Mouse (Mus musculus) adrenal gland, postnatal 14 days (tissue): ENCODE data around the gene Klf14. TPM values are rescaled to one million over a fixed set of nuclear protein-coding genes. Genes with fewer than 3 reads are reported as not detected.

ENCODE experiments used
- DNase-seq: peaks from one replicate; pipeline ENCODE4 v3.0.0; 2021; ENCODE audit warnings: mixed read lengths
- long read RNA-seq, 2 experiments: library from polyadenylated mRNA; stranded (forward); transcript quantifications; one replicate each; pipeline ENCODE4 v2.0.0; 2021
- total RNA-seq: library from RNA; stranded (reverse); gene quantifications from 2 replicates; pipeline ENCODE4 v1.2.3, GENCODE M21; 2021

Gene Klf14
- total RNA-seq, result 0.11 and 0.33 TPM in 2 replicates
- long read RNA-seq, experiment 1, result 0 reads
- long read RNA-seq, experiment 2, result 0 reads

DNA sequence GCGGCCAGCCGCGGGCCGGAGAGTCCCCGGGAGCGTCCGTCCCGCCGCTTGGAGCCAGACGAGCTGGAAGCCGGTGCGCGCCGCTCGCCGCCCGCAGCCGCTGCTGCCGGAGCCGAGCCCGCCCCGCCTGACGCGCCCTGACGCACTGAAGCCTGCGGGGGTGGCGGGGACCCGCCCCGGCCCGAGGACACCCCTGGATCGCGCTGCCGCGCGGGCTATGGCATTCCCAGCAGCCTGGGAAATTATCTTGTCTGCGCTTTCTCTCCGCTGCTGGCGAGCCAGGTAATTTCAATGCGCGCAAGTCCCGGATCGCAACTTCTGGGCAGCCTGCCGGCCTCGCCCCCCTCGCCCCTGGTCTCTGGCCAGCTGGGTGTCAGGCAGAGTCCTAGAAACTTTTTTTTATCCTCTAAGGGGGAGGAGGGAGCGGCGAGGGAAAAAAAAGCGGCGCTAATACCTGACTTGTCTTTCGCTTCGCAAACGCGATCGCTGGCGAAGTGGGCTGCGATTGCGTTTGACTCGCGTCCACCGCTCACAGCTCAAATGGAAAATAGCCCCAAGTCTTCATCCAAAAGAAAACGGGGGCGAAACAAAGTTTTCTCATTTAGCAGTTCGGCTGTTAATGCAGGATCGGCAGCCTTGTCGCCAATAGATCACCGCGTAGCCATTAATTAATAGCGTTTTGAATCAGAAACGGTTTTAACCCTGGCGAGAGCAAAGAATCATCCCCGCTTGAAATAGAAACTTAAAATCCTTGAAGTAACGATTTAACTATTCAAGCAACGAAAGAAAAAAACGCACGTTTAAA, at the start of gene Klf14:
Klf14 (minus strand) TSS at position 343 of the 805 bp plus-strand sequence.
- peak; percentile 60 for DNase-seq

- no peak for DNase-seq
These were observed 47.3 kb upstream of the Klf14 start for GRCm38 (mm10) chr6:31006111-31006600.

GRCm38 (mm10) chr6:30986393-30986792, 27.5 kb upstream of the Klf14 start:
- no peak for DNase-seq

- no peak for DNase-seq
These were observed 24.1 kb upstream of the Klf14 start for GRCm38 (mm10) chr6:30983021-30983420.

DNA sequence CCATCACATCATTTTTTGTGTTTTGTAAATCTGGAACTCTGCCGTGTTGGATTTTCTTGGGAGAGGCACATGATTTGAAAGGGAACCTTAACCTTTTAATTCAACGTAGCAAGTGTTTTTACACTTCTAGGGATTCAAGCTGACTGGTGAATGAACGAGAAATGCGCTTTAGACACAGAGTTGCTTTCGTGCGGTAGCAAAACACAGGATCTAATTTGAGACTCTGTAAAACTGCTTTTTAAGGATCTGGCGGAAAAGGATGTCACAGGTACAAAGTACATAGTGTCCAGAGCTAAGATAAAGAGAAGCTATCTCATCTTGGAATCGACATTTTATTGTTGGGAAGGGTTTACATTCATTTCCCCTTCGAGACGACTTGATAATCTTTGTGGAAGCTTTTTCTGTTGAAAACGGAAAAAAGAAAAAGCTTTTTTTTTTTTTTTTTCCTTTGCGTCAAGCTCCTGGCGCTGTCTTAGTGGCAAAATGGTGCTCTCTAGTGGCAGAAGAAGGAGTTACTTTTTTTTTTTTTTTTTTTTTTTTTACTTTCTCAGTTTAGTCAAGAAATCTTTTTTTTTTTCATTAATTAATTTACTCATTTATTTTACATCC, 23.6 kb upstream of the Klf14 start:
- DNase-seq, result no peak

DNA sequence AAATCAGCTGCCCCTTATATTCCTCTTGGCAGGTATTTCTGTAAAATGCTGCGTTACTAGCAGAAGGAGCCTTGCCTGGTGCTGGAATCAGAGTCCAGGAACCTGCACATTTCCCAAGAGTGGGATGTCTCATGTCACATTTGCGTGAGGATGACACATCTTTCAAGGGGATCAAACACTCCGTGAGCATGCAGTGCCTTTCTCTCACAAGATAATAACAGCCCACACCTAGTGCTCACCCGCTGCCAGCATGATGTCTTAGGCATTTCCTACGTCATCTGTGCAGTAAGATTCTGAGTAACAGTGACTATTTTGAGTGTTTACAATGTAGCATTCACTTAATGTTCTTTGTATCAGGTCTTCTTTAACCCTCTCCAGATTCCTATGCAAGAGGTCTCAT, 22.5 kb upstream of the Klf14 start:
- DNase-seq, result no peak

DNA sequence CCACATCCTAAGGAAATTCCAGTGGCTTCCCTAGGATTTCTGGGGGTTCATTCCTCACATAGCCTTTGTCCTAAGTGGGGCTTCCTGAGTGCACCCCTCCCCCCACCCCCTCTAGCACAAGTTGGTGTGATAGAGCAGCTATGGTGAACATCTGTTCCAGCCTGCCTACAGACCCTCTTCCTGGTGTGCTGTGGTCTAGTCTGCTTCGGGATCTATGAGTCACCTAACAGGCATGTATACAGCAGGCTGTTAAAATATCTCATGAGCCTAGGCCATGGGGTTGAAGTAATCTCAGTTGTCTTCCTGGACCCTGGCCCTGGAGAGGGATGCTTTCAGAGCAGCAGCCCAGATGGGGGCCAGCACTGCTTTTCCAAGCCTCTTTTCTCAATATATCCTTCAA, 19.7 kb upstream of the Klf14 start:
- DNase-seq, result no peak

- no peak for DNase-seq
These were observed 13.2 kb upstream of the Klf14 start for GRCm38 (mm10) chr6:30972121-30972520.

GRCm38 (mm10) chr6:30957784-30958735, 818 bp downstream of the Klf14 start:
- peak; percentile 33 for DNase-seq

- no peak for DNase-seq
These were observed 19.6 kb downstream of the Klf14 start for GRCm38 (mm10) chr6:30939264-30939663.

GRCm38 (mm10) chr6:30922821-30923220, 36.1 kb downstream of the Klf14 start:
- no peak for DNase-seq

DNA sequence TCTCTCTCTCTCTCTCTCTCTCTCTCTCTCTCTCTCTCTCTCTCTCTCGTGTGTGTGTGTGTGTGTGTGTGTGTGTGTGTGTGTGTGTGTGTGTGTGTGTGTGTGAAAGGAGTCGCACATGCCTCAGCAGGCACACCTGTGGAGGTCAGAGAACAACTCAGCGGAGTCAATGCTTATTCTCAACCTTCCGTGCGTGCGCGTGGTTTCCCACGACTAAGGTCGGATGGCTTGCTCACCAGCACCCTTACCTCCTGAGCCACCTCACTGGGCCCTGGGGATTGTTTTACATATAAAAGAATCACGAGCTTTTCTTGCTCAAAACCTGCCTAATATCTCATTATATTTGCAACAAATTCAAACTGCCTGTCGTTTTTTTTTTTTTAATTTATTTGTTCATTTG, 37.1 kb downstream of the Klf14 start:
- no peak for DNase-seq

DNA sequence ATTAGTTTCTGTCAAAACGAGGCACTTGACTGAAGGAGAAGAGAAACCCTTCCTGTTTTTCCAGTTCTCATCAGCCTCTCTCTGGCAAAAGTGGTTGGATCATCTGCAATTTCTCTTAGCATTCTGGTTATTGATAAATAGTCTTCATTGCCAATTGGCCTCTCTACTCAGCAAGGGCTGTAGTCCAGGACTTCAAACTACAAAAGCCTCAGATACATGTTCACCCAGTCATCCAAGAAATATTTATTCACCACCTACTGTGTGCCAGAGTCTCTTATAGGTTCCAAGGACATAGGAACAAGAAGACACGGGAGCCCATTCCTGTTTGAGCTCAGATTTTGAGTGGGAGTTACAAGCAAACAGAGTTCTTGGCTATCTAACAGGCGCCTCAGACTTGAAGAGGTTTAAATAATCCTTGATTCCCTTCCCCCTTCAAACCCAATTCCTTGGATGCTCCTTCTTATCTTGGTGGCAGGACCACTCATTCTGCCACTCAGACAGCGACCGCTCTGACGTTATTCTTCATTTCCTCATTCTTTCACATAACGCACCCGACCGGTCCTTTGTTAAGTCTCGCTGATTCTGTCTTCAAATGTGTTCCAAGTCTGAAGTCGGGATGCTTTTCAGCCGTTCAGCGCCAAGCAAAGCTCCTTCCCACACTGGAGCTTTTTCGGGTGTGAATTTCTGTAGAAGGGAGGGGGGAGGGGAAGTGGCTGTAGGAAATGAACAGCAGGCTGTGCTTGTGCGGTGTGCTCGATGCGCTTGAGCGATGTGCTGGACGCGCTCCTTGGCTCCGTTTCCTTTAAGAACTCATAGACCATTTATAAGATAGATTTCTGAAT, 37.8 kb downstream of the Klf14 start:
- no peak for DNase-seq

GRCm38 (mm10) chr6:30915473-30915872, 43.4 kb downstream of the Klf14 start, which contains the start of gene Tsga13:
Gene Tsga13, minus strand, starts transcription at chr6:30915573.
- DNase-seq, result no peak

DNA sequence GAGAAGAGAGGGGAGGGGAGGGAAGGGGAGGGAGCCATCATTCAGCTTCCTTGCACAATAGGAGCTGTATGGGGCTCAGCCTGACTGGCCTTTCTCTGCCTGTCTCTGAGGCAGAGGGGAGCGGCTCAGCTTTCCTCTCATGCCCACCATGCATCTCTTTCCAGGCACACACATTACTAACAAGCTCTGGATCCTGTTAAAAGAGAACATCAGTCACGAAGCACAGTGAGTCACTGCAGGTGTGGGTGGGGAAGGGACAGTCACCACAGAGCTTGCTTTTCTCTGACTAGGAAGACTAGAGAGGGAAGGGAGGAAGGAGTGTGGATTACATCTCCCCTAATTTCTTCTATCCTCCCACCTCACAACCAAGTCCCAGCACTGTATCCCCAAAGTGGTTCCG, 50.9 kb downstream of the Klf14 start:
- DNase-seq, result peak; percentile 6

Other genes starting within 250 kb of the Klf14 start
- gene Mest, start 235.5 kb downstream of the Klf14 start, total RNA-seq, result 73.3 and 85.6 TPM in 2 replicates
- 50.1 and 51.5 TPM in 2 replicates for gene Copg2, start 62.3 kb downstream of the Klf14 start, total RNA-seq
- gene Tsga13, start 43.5 kb downstream of the Klf14 start, total RNA-seq, result not detected in 2 replicates